Comparison of ENCODE assay signal across 18 mouse cellular contexts in genomic region chr6:140478943-140479342, GRCm38 (mm10). TPM values are rescaled to one million over a fixed set of nuclear protein-coding genes. Genes with fewer than 3 reads are reported as not detected.
A peak's percentile ranks its signal among the peaks of the same experiment; 100 is the strongest.
DNase-seq lines count a peak whose midpoint lies in the region; ATAC-seq and TF ChIP-seq lines count a peak whose summit lies in the region.
"Had no signal": no experiment of that assay in that cellular context is flagged by ENCODE, and none has a peak within 500 bp of the region (broad histone marks: within the 10 kb centered on the region; RNA-seq: fewer than 3 reads in every experiment).

No protein-coding gene starts in this region.

- H3K4me2 ChIP-seq in midbrain, embryonic 15.5 days, result no peak overlapping the region
- H3K4me2 ChIP-seq: heart, embryonic 11.5 days; limb, embryonic 13.5 days had no signal

- peak overlapping the region; percentile 41; the same call in 1 of the 2 replicates for H3K27ac ChIP-seq in olfactory bulb, adult 2 months (ENCODE audit: insufficient read depth, low read depth, low read length)
- no peak overlapping the region for H3K27ac ChIP-seq in midbrain, embryonic 15.5 days
- H3K27ac ChIP-seq: gastrocnemius, adult 2 months; limb, embryonic 13.5 days; midbrain, embryonic 10.5 days had no signal

- WGBS in olfactory bulb, adult 2 months, result 30% methylated on average over 5 of the region's 5 CpGs
- WGBS in midbrain, embryonic 15.5 days, result 71% methylated on average over 5 of the region's 5 CpGs

- no peak for TF ChIP-seq CTCF in olfactory bulb, adult 2 months (IDR thresholded peaks at IDR 0.05; ENCODE audit: insufficient read depth, low read depth, low read length)

- no peak for TF ChIP-seq POLR2A in olfactory bulb, adult 2 months (IDR thresholded peaks at IDR 0.05; ENCODE audit: insufficient read depth, low read depth, low read length)

- no peaks in the 10 kb centered on the region for H3K9me3 ChIP-seq in midbrain, embryonic 15.5 days
- H3K9me3 ChIP-seq: limb, embryonic 13.5 days; midbrain, embryonic 10.5 days had no signal

- H3K36me3 ChIP-seq in midbrain, embryonic 15.5 days (replicated peaks), result no peaks in the 10 kb centered on the region
- H3K36me3 ChIP-seq: limb, embryonic 13.5 days had no signal

- no peak overlapping the region for H3K9ac ChIP-seq in midbrain, embryonic 15.5 days
- H3K9ac ChIP-seq: limb, embryonic 13.5 days had no signal

- ATAC-seq in midbrain, embryonic 15.5 days (replicated peaks), result no peak; the same call in 1 of the 2 replicates
- ATAC-seq in erythroblast, adult 5-6 weeks (replicated peaks; ENCODE audit: low FRiP score, poor library complexity, severe bottlenecking), result no peak
- ATAC-seq: Patski had no signal

- H3K4me1 ChIP-seq in olfactory bulb, adult 2 months (ENCODE audit: control insufficient read depth, insufficient read depth, low read length), result peaks cover 31% of the 10 kb centered on the region
- peaks cover 39% of the 10 kb centered on the region for H3K4me1 ChIP-seq in midbrain, embryonic 15.5 days

- no peaks in the 10 kb centered on the region for H3K27me3 ChIP-seq in midbrain, embryonic 15.5 days (replicated peaks)
- H3K27me3 ChIP-seq: limb, embryonic 13.5 days; Patski had no signal

- H3K4me3 ChIP-seq in olfactory bulb, adult 2 months (ENCODE audit: insufficient read depth, low read depth, low read length), result no peak overlapping the region
- no peak overlapping the region for H3K4me3 ChIP-seq in midbrain, embryonic 15.5 days
- H3K4me3 ChIP-seq: gastrocnemius, adult 2 months; limb, embryonic 13.5 days; midbrain, embryonic 10.5 days had no signal

- peak; percentile 54 for DNase-seq in heart, adult 11 months
- DNase-seq in heart, adult 9 months (ENCODE audit: low spot score in 2 of 2), result no peak
- DNase-seq in brain, adult 2 months (ENCODE audit: low read depth, low spot score), result peak; percentile 92
- DNase-seq in frontal cortex, adult 2 months (ENCODE audit: extremely low spot score in 1 of 2, low spot score in 1 of 2), result peak; percentile 83 to 88
- no peak for DNase-seq in spleen, postnatal 4 days (ENCODE audit: low spot score in 2 of 2)
- DNase-seq: cerebellum, adult 8-10 months; gastrocnemius, adult 2 months; heart, postnatal 36 days; kidney, adult 18-20 months; kidney, postnatal 36 days; thymus, postnatal 25 days had no signal

RNA-seq across cellular contexts. Expression of gene Plekha5, which starts 55.1 kb away (rescaled TPM):
- polyA plus RNA-seq in frontal cortex, adult 2 months (2012; rRNA removed), result 146 and 156 TPM in 2 replicates
- not detected in 2 replicates for polyA plus RNA-seq in olfactory bulb, adult 2 months (2012; ENCODE audit: insufficient read depth, insufficient read length, low replicate concordance, missing spikeins)
- polyA plus RNA-seq in midbrain, embryonic 15.5 days (2015; fragmentation: Nextera tagmentation; extraction: Ambion mirVana), result 38.2 and 42.1 TPM in 2 replicates
- total RNA-seq in erythroblast, adult 5-6 weeks (2015; ENCODE audit: low replicate concordance), result not detected in 2 replicates
- 0.60 and 0.98 TPM in 2 replicates for total RNA-seq in erythroblast, adult 5-6 weeks (2017; ENCODE audit: low replicate concordance)

Comparison
In these comparisons a context has a peak if more than half of its experiments do, and no peak if none do; other contexts are left out.
1. DNase-seq: peak in heart, adult 11 months (single experiment), brain, adult 2 months (single experiment) and frontal cortex, adult 2 months (2 of 2); none in heart, adult 9 months (0 of 2) and spleen, postnatal 4 days (0 of 2).